Mouse (Mus musculus): ENCODE data around the gene Arl15.

- no peak for TF ChIP-seq EP300 (IDR thresholded peaks at IDR 0.05; ENCODE audit: insufficient read depth, low read depth, low read length)
- no peak for TF ChIP-seq CTCF (IDR thresholded peaks at IDR 0.05)
- TF ChIP-seq POLR2A (IDR thresholded peaks at IDR 0.05; ENCODE audit: insufficient read depth, low read depth, low read length) = no peak
Observed at GRCm38 (mm10) chr13:114170061-114170460, 375.8 kb downstream of the Arl15 start.

Measured in heart, adult 2 months (tissue).